Mouse (Mus musculus) G1E (cell line): ENCODE results near the gene Serpina3m. TPM values are rescaled to one million over a fixed set of nuclear protein-coding genes. Genes with fewer than 3 reads are reported as not detected.
"Not testable (repeated sequence)": the region's sequence is repeated elsewhere in the genome, so short reads cannot be mapped to it uniquely, and the experiment has no call there.

Experiments
- ATAC-seq: 2 replicates; pipeline ENCODE4 v1.8.0; 2016; ENCODE audit warnings: mild to moderate bottlenecking; ENCODE audit not compliant: insufficient number of reproducible peaks, poor library complexity, low FRiP score, severe bottlenecking; ENCODE audit errors: extremely low read depth
- DNase-seq: peaks from one replicate; pipeline ENCODE4 v3.0.0; 2012; ENCODE audit warnings: low spot score
- H3K27me3 ChIP-seq: 2 replicates; pipeline ENCODE4 v1.6.1; 2012; ENCODE audit warnings: mild to moderate bottlenecking, low read length, inconsistent platforms; ENCODE audit not compliant: insufficient read depth
- H3K36me3 ChIP-seq: replicated peaks from 2 replicates; pipeline ENCODE3; 2012; ENCODE audit warnings: mild to moderate bottlenecking, inconsistent platforms
- H3K4me1 ChIP-seq: 2 replicates; pipeline ENCODE4 v1.6.1; 2012; ENCODE audit warnings: low read depth, low read length, inconsistent platforms, mixed read lengths; ENCODE audit not compliant: insufficient read depth
- H3K4me3 ChIP-seq: 2 replicates; pipeline ENCODE4 v1.5.1; 2012; ENCODE audit warnings: low read depth, mild to moderate bottlenecking, inconsistent platforms, low read length, moderate library complexity, mixed read lengths
- H3K9me3 ChIP-seq: replicated peaks from 2 replicates; pipeline ENCODE4 v1.6.1; 2012; ENCODE audit warnings: inconsistent platforms
- CTCF ChIP-seq: IDR thresholded peaks from 2 replicates; pipeline ENCODE4 v1.5.1; 2012; ENCODE audit warnings: low read depth, low read length, inconsistent platforms, mixed read lengths
- GATA1 ChIP-seq: IDR thresholded peaks from 2 replicates; pipeline ENCODE4 v1.6.1; 2012; ENCODE audit warnings: borderline replicate concordance, low read length, inconsistent platforms, mixed read lengths
- GATA2 ChIP-seq: IDR thresholded peaks from 2 replicates; pipeline ENCODE4 v1.6.1; 2012; ENCODE audit warnings: low read depth, low read length, inconsistent platforms, borderline replicate concordance
- POLR2AphosphoS5 ChIP-seq: IDR thresholded peaks from 2 replicates; pipeline ENCODE4 v1.6.1; 2012; ENCODE audit warnings: low read depth, low read length, inconsistent platforms; ENCODE audit not compliant: insufficient replicate concordance
- TAL1 ChIP-seq: conservative IDR thresholded peaks from 2 replicates; pipeline ENCODE4 v1.6.1; 2012; ENCODE audit warnings: low read depth, low read length, inconsistent platforms, mixed read lengths
- polyA plus RNA-seq: library from polyadenylated mRNA; stranded (reverse); fragments of >175 nt; gene quantifications from 2 replicates; pipeline ENCODE4 v1.2.3, GENCODE M21; 2012
- total RNA-seq, 2 experiments: library from RNA; stranded (forward) in 1 of 2; stranded (reverse) in 1 of 2; fragments of 200-1000 nt in 1 of 2; fragments of >200 nt in 1 of 2; fragmentation: Nextera tagmentation in 1 of 2; gene quantifications; 2 replicates each; pipeline ENCODE4 v1.2.3; 2014 to 2017

The Serpina3m gene
- total and polyA plus RNA-seq, 3 experiments = not detected

- DNase-seq (no peak), ATAC-seq (no peak)
- TF ChIP-seq POLR2AphosphoS5 (no peak), GATA1 (no peak), GATA2 (no peak), TAL1 (no peak), CTCF (no peak)
- H3K9me3 ChIP-seq = peaks cover 45% of the 10 kb centered on the region
- H3K4me1 ChIP-seq = no peaks in the 10 kb centered on the region
- no peaks in the 10 kb centered on the region for H3K36me3 ChIP-seq
- no peak overlapping the region for H3K4me3 ChIP-seq
- H3K27me3 ChIP-seq = no peaks in the 10 kb centered on the region
Measured at GRCm38 (mm10) chr12:104388477-104388876, 50.2 kb downstream of the Serpina3m start.

- not testable (repeated sequence) for DNase-seq, H3K27me3 ChIP-seq, ATAC-seq, H3K4me3 ChIP-seq, H3K4me1 ChIP-seq, H3K36me3 ChIP-seq
- H3K9me3 ChIP-seq = peaks cover 57% of the 10 kb centered on the region
Measured at GRCm38 (mm10) chr12:104391057-104391456, 52.8 kb downstream of the Serpina3m start.

- peaks cover 42% of the 10 kb centered on the region for H3K9me3 ChIP-seq
- ATAC-seq = no peak
- TF ChIP-seq GATA2 (no peak), POLR2AphosphoS5 (no peak), CTCF (no peak), TAL1 (no peak)
- no peaks in the 10 kb centered on the region for H3K27me3 ChIP-seq
- no peak for DNase-seq
- H3K36me3 ChIP-seq = no peaks in the 10 kb centered on the region
- no peaks in the 10 kb centered on the region for H3K4me1 ChIP-seq
- no peak overlapping the region for H3K4me3 ChIP-seq
Measured at GRCm38 (mm10) chr12:104403968-104404367, 65.7 kb downstream of the Serpina3m start.

GRCm38 (mm10) chr12:104406454-104406885, 68.2 kb downstream of the Serpina3m start, which contains the start of gene Serpina3n:
Gene Serpina3n, plus strand, starts transcription at chr12:104406729.
- ATAC-seq (no peak), DNase-seq (no peak)
- Histone ChIP-seq H3K27me3 (no peaks in the 10 kb centered on the region), H3K36me3 (no peaks in the 10 kb centered on the region), H3K4me1 (no peaks in the 10 kb centered on the region), H3K9me3 (peaks cover 60% of the 10 kb centered on the region), H3K4me3 (no peak within 1 kb of the TSS)
- TF ChIP-seq GATA2 (no peak), CTCF (no peak), POLR2AphosphoS5 (no peak), TAL1 (no peak), GATA1 (no peak)

- TF ChIP-seq TAL1 (no peak), POLR2AphosphoS5 (no peak), GATA1 (no peak), CTCF (no peak), GATA2 (no peak)
- DNase-seq = no peak
- no peaks in the 10 kb centered on the region for H3K4me1 ChIP-seq
- ATAC-seq = no peak
- H3K4me3 ChIP-seq = no peak overlapping the region
- H3K9me3 ChIP-seq = peaks cover 73% of the 10 kb centered on the region
- H3K36me3 ChIP-seq = no peaks in the 10 kb centered on the region
- no peaks in the 10 kb centered on the region for H3K27me3 ChIP-seq
Measured at GRCm38 (mm10) chr12:104412507-104412906, 74.2 kb downstream of the Serpina3m start.

- no peak for ATAC-seq
- DNase-seq = no peak
- Histone ChIP-seq H3K4me3 (no peak overlapping the region), H3K4me1 (no peaks in the 10 kb centered on the region), H3K36me3 (no peaks in the 10 kb centered on the region), H3K27me3 (no peaks in the 10 kb centered on the region), H3K9me3 (peaks cover 70% of the 10 kb centered on the region)
- TF ChIP-seq GATA2 (no peak), TAL1 (no peak), POLR2AphosphoS5 (no peak), GATA1 (no peak), CTCF (no peak)
Measured at GRCm38 (mm10) chr12:104414576-104414975, 76.3 kb downstream of the Serpina3m start.

- Histone ChIP-seq H3K4me3 (no peak overlapping the region), H3K4me1 (no peaks in the 10 kb centered on the region), H3K9me3 (peaks cover 64% of the 10 kb centered on the region), H3K27me3 (no peaks in the 10 kb centered on the region), H3K36me3 (no peaks in the 10 kb centered on the region)
- TF ChIP-seq CTCF = no peak
- TF ChIP-seq TAL1 = no peak
- TF ChIP-seq POLR2AphosphoS5 = no peak
- TF ChIP-seq GATA2 = no peak
- DNase-seq = no peak
- ATAC-seq = no peak
Measured at GRCm38 (mm10) chr12:104415625-104416315, 77.5 kb downstream of the Serpina3m start.
